Mouse (Mus musculus) yolk sac, embryonic 10.5 days (tissue): ENCODE measurements around the gene Drd5.
A peak's percentile ranks its signal among the peaks of the same experiment; 100 is the strongest.

ENCODE experiments used
- DNase-seq: peaks from one replicate; pipeline ENCODE4 v3.0.0-alpha.2; 2017; ENCODE audit warnings: low spot score

Gene Drd5

DNA sequence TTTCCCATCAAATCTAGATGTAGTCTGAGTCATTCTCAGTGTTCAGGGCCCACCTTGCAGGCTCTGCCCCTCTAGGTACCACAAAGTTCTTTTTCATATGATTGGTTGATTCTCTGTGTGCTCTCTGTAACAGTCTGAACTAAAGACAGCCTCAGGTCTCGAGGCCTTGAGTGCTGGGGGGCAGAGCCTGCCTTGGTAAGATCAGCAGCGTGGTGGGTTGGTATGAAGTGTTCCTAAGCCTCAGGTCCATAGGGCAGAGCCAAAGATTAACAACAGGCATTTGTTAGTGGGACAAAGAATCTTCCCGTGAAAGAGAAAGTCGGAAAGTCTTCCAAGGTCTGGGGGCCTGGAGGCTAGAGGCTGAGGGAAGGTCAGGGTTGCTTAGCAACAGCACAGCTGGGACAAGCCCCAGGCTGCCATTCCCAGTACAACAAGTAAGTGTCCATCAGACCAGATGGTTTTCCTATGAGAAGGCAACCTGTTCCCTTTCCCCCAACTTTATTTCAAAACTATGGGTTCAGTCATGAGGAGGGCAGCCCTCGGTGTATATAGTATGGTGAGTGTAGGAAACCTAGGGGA, 31.3 kb downstream of the Drd5 start:
- DNase-seq = no peak

DNA sequence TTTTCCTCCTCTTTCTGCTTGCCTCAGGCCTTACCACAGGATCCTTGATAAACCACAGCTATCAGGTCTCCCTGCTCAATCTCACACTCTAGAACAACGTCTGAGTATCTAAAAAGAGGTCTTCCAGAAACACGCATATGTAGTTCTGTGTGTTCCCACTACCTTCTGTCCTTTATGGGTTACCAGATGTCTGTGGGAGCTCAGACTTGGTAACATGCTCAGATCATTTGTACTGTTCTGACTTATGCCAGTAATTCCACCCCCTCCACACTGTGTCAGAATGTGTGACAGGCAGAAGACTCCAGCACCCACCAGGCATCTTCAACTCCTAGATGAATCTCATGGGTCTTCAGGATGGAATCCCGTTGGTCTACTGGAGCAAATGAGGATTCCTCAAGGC, 37.8 kb downstream of the Drd5 start:
- DNase-seq = no peak

DNA sequence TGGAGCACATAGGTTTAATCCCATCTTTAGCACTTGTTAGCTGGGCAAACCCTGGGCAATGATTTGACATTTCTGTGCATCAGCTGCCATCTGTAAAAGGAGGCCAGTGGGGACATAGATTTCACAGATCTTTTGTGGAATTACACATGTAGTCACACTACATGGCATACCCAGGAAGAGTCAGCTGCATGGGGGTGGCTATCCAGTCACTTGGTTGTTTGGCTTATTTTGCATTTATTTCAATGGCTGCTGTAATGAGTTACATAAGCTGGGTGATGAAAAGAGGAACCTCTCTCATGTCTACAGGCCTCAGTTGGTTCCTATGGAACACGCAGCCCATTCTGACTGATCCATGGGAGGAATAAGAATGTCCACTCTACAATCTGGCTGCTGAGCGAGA, 40.5 kb downstream of the Drd5 start:
- no peak for DNase-seq

DNA sequence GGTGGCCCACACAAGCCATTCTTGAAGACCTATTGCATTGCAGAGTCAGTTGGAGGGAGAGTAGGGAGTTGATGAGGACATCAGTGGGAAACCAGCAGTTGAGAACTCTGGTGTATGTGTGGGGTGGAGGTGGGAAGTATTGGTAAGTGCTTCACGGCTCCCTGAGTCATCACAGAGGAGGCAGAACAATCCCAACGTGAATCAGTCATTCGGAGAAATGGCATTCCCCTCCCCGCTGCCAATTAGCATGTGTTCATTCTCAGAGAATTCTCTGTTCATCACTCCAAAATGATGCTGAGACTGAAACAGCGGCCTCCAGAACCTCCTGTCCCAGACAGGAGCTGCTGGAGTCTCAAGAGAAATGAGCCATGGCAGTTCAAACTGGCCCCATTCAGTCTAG, 45.2 kb downstream of the Drd5 start:
- no peak for DNase-seq

DNA sequence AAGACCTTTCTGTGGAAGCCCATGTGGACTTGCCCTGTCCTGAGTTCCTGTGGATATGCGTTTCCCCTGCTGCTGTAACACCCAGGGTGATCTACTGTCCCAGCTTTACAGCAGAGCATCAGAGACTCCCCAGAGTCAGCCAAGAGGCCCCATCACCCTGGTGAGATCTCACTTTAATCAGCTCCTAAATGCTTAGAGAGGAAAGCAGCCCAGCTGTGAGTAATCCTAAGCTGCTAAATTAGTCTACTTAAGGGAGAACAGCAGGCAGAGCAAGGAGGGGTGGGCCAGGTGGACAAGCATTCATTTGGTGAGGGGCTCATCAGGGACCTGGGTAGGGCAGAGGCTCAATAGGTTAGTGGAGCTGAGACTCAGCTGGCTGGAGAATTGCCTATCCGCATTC, 46.4 kb downstream of the Drd5 start:
- no peak for DNase-seq

DNA sequence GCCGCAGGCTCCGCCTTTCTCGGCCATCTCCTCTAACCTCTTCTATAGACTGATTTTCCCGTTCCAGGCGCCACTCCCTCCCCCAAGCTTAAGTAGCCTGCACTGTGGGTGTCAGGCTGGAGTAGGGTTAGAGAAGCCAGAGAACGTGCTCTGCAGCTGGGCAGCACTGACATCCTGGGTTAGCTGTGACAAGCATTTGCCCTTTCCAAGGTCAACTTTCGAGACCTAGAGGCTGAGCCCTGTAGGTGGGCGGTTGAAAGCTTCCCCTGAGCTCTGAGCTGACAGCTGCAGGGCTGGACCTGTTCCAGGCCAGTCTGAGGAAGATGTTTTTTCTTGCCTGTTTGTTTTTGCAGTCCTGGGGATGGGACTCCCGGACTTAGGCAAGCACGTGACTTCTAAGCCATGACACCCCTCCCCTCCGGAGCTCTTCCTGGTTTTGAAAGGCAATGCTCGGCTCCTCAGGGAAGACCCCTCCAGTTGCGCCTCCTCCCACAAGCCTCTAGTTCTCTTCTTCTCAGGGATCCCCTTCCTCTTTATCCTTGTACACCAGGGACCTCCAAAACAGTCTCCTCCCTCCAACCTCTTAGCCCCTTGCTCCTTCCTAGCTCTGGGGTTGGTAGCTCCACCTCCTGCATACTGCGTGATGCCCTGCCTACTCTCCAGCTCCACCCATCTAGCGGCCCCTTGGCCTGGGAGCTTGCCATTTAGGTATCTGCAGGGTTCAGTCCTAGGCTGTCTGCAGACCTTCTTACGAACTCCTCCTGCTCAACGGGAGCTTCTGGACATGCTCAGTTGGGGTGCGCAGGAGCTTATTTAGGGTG, 47.7 kb downstream of the Drd5 start:
- DNase-seq = peak; percentile 73

DNA sequence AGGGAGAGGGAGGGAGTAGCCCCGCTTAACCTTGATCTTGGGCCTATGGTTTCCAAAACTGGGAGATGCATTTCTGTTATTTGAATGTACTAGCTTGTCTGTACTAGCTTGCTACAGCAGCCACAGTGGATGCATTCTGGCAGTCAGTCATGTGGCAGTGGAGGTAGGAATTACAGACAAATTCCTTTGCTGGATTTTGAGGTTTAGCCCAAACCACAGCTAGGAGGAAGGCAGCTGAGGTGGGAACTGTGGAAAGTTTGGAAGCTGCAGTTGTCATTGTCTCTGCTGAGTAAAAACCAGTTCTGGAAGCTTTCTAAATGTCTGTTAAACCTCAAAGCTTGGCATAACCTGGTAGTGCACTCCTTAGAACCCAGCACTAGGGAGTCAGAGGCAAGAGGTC, 52.1 kb downstream of the Drd5 start:
- DNase-seq = no peak
